Mouse (Mus musculus): ENCODE measurements around the gene Galnt17. TPM values are rescaled to one million over a fixed set of nuclear protein-coding genes. Genes with fewer than 3 reads are reported as not detected.

Galnt17 gene
- polyA plus RNA-seq, 1 experiment from 2014 or later: 1.2 TPM

DNA sequence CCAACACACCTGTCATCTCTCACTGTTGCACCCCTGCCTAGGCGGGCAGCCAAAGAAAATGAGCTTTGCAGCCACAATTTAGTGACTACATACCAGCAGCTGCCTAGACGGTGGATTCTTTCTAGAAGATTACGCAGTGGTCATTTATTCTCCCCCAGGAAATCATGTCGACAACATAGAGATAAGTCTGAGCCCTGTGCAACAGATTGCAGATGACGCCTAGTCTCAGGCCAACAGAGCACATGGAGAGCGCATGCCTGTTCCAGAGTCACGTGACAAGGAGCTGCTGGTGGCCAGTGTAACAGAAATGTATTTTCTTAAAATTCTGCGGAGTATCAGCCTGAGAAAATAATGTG lies 380.5 kb downstream of the Galnt17 start:
- Histone ChIP-seq H3K9me3 (replicated peaks) (no peaks in the 10 kb centered on the region), H3K27me3 (ENCODE audit: low read depth, poor library complexity, severe bottlenecking) (no peaks in the 10 kb centered on the region), H3K36me3 (no peaks in the 10 kb centered on the region), H3K27ac (replicated peaks) (no peak overlapping the region), H3K4me1 (peaks cover 9% of the 10 kb centered on the region; the same call in 1 of the 2 replicates), H3K4me3 (no peak overlapping the region)
- no peak for DNase-seq (ENCODE audit: low spot score)
- 96% methylated on average over 8 of the region's 8 CpGs for WGBS

DNA sequence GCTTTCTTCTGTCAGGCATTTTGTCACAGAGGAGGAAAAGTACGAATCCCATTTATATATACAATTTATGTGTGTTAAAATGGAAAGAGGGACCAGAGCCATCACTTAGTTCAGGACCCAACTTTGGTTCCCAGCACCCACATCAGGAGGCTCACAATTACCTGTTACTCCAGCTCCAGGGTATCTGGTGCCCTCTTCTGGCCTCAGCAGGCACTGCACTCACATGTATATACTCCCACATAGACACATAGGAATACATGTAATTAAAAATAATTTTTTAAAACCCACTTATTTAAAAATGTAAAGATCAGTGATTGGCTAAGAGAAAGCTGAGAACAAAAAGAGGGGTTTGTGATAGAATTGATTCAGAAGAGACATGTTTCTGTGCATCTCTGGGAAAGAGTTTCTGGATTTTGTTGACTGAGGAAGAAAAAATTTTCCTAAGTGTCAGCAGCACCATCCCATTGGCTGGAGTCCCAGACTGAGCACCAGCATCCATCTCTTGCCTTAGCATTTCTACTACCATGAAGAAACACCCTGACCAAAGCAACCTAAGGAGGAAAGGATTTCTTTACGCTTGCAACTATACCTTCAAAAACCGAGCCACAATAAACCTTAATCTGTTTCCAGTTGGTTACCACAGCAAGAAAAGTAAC lies 381.0 kb downstream of the Galnt17 start:
- no peak for DNase-seq (ENCODE audit: low spot score)
- WGBS: 93% methylated on average over 3 of the region's 3 CpGs
- no peaks in the 10 kb centered on the region for H3K27me3 ChIP-seq (ENCODE audit: low read depth, poor library complexity, severe bottlenecking)
- peaks cover 9% of the 10 kb centered on the region; the same call in 1 of the 2 replicates for H3K4me1 ChIP-seq
- no peaks in the 10 kb centered on the region for H3K36me3 ChIP-seq
- H3K9me3 ChIP-seq (replicated peaks): no peaks in the 10 kb centered on the region
- no peak overlapping the region for H3K27ac ChIP-seq (replicated peaks)
- H3K4me3 ChIP-seq: no peak overlapping the region

DNA sequence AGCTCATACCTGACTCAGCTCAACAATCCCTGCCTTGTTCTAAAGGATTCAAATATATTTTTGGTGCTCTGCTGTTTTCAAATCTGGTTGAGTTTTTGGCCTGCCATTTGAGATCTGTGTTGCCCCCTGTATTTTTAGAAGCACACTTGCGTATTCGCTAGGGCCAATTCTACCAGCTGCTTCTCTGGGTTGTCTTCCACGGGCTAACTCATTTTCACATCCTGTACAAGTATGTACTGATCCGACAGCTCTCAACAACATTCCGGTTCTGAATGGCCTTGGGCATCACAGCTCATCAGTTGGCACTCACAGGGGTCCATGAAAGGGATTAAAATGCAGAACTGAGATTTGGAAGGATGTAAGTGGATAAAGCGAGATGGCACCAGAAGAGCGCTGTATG lies 382.6 kb downstream of the Galnt17 start:
- no peak for DNase-seq (ENCODE audit: low spot score)
- 95% methylated on average over 7 of the region's 7 CpGs for WGBS
- Histone ChIP-seq H3K36me3 (no peaks in the 10 kb centered on the region), H3K27ac (replicated peaks) (no peak overlapping the region), H3K4me3 (no peak overlapping the region), H3K9me3 (replicated peaks) (no peaks in the 10 kb centered on the region), H3K27me3 (ENCODE audit: low read depth, poor library complexity, severe bottlenecking) (no peaks in the 10 kb centered on the region), H3K4me1 (peaks cover 9% of the 10 kb centered on the region; the same call in 1 of the 2 replicates)

DNA sequence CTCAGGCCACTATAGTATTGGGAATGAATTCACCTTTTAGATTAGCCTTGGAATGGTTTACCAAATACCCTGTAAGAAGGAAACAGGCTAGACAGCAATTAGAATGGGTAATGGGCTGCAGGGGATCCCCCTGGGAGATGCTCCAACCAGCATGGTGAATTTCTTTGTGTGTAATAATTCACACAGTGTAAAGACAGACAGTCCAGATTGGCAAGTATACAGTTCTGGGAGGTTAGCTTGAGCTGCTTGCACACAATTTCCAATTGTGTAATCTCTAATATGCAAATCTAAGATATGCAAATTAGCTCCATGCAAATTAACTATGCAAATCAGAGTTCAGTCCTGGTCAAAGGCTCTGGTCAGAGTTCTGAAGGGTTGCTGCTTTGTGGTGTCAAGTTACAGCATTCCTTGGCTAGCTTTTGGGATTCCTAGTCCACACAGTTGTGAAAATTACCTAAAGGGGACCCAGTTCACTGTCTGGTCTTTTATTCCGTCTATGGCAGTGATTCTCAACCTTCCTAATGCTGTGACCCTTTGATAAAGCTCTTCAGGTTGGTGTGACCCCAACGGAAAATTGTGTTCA lies 384.0 kb downstream of the Galnt17 start:
- peaks cover 9% of the 10 kb centered on the region; the same call in 1 of the 2 replicates for H3K4me1 ChIP-seq
- no peak for DNase-seq (ENCODE audit: low spot score)
- no peaks in the 10 kb centered on the region for H3K27me3 ChIP-seq (ENCODE audit: low read depth, poor library complexity, severe bottlenecking)
- 32% methylated on average over 2 of the region's 2 CpGs for WGBS
- no peaks in the 10 kb centered on the region for H3K9me3 ChIP-seq (replicated peaks)
- no peak overlapping the region for H3K27ac ChIP-seq (replicated peaks)
- no peak overlapping the region for H3K4me3 ChIP-seq
- no peaks in the 10 kb centered on the region for H3K36me3 ChIP-seq

DNA sequence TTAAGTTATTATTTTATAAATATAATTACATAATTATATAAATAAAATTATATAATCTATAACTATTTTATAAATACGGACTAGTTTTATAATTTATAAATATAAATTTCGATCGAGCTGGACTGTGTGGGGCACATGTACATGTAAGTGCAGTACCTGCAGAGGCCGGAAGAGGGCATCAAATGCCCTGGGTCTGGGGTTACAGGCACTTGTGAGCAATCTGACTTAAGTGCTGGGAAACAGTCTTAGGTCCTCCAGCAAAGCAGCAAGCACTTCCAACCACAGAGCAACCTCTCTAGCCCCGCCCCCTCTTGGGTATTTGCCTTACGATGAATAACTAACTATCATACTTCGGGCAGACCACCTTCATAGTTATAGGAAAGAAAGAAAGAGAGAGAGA lies 388.3 kb downstream of the Galnt17 start:
- no peak overlapping the region for H3K27ac ChIP-seq (replicated peaks)
- H3K4me1 ChIP-seq: peaks cover 9% of the 10 kb centered on the region; the same call in 1 of the 2 replicates
- no peaks in the 10 kb centered on the region for H3K27me3 ChIP-seq (ENCODE audit: low read depth, poor library complexity, severe bottlenecking)
- DNase-seq (ENCODE audit: low spot score): no peak
- 91% methylated on average over 7 of the region's 7 CpGs for WGBS
- no peaks in the 10 kb centered on the region for H3K9me3 ChIP-seq (replicated peaks)
- H3K4me3 ChIP-seq: no peak overlapping the region
- no peaks in the 10 kb centered on the region for H3K36me3 ChIP-seq

DNA sequence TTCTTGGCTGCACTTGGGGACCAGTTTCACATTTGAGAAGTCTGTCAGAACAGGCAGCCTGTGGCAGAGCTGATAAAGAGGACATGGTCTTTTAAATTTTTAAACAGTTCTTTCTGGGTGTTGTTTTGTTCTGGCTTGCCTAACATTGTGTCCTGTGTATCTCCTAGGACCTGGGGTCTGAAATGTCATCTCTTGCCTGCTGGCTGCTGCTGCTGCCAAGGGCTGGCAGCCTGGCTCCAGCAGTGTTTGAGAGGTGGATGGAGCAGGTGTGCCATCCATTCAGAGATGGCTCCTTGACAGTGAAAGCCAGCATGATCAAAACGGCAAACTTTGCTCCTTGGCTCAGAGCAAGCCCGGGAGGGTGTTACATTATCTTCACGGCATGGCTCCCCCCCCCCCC lies 393.7 kb downstream of the Galnt17 start:
- peaks cover 3% of the 10 kb centered on the region; the same call in 1 of the 2 replicates for H3K4me1 ChIP-seq
- no peaks in the 10 kb centered on the region for H3K9me3 ChIP-seq (replicated peaks)
- no peak overlapping the region for H3K4me3 ChIP-seq
- H3K36me3 ChIP-seq: no peaks in the 10 kb centered on the region
- DNase-seq (ENCODE audit: low spot score): no peak
- H3K27ac ChIP-seq (replicated peaks): no peak overlapping the region
- no peaks in the 10 kb centered on the region for H3K27me3 ChIP-seq (ENCODE audit: low read depth, poor library complexity, severe bottlenecking)
- 89% methylated on average over 3 of the region's 3 CpGs for WGBS

DNA sequence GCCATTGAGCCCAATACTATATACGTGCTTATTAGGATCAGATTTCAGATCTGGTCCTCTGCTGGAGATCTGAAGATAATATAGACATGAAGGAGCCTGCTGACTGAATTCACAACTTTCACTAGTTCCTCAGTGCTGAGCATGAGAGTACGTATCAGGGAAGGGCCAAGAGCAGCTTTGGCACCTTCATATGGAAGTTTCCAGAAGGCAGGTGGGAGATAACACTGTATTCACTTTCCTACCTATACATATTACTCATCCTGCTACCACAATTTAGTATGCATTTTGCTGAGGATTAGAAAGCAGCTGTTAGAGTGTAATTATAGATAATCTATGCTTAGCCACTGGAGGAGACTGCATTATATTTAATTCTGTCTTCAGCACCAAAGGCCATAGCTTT lies 396.7 kb downstream of the Galnt17 start:
- Histone ChIP-seq H3K4me1 (peaks cover 8% of the 10 kb centered on the region), H3K27ac (replicated peaks) (no peak overlapping the region), H3K27me3 (ENCODE audit: low read depth, poor library complexity, severe bottlenecking) (no peaks in the 10 kb centered on the region), H3K4me3 (no peak overlapping the region), H3K36me3 (no peaks in the 10 kb centered on the region), H3K9me3 (replicated peaks) (no peaks in the 10 kb centered on the region)
- WGBS: 78% methylated on average over 2 of the region's 2 CpGs
- no peak for DNase-seq (ENCODE audit: low spot score)

DNA sequence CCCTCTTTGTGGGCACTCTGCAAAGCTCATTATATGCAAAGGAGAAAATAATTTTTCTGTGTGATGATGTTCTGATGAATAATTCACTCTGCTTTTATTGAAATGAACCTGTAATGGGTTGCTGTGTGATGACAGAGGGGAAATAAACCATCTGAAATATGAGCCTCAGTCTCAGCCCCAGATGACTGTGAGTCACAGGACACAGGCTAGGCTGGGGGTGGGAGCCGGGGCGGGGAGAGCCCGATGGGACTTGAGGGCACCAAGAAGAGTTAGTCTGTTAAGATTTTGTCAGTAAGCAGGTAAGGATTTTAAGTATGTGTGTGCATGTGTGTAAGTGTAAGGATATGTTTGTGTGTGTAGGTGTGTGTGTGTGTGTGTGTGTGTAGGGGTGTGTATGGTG lies 406.6 kb downstream of the Galnt17 start:
- no peak overlapping the region for H3K27ac ChIP-seq (replicated peaks)
- WGBS: 87% methylated on average over 3 of the region's 3 CpGs
- no peaks in the 10 kb centered on the region for H3K27me3 ChIP-seq (ENCODE audit: low read depth, poor library complexity, severe bottlenecking)
- DNase-seq (ENCODE audit: low spot score): no peak
- no peak overlapping the region for H3K4me3 ChIP-seq
- peaks cover 5% of the 10 kb centered on the region; the same call in 1 of the 2 replicates for H3K4me1 ChIP-seq
- no peaks in the 10 kb centered on the region for H3K9me3 ChIP-seq (replicated peaks)
- no peaks in the 10 kb centered on the region for H3K36me3 ChIP-seq

DNA sequence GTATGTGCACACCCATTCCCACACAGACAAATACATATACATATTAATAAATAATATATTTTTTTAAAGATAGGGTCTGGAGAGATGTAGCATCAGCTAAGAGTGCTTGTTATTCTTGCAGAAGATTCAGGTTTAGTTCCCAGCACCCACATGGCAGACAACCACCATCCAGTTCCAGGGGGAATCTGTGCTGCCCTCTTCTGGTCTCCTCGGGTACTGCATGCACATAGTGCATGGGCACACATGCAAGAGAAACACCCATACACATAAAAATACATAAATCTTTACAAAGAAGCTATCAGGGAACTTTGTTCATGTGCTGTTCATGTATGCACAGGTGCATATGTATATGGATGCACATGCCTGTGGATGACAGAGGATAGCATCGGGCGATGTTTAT lies 412.3 kb downstream of the Galnt17 start:
- Histone ChIP-seq H3K36me3 (no peaks in the 10 kb centered on the region), H3K27me3 (ENCODE audit: low read depth, poor library complexity, severe bottlenecking) (no peaks in the 10 kb centered on the region), H3K27ac (replicated peaks) (no peak overlapping the region), H3K4me3 (no peak overlapping the region), H3K9me3 (replicated peaks) (0 out of 2 replicates have a peak, but pooled peaks cover 5% of the 10 kb centered on the region), H3K4me1 (peaks cover 5% of the 10 kb centered on the region; the same call in 1 of the 2 replicates)
- DNase-seq (ENCODE audit: low spot score): no peak
- 95% methylated on average over 3 of the region's 3 CpGs for WGBS

DNA sequence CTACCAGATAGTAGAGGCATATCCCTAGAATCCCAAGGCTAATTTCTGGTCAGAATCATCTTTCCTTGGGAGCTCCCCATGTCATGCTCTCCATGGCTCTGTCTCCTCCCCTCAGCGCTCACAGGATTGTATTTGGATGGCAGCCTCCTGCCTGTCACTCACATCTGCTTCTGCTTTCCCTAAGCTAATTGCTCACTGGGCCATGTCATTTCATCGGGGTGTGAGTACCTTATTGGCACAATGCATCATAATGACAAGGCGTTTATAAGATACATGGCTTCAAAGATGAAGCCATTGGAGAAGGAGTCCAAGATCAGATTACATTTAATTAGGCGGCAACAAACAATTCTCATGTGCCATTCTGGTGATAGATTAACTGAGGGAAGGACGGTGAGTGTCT lies 416.6 kb downstream of the Galnt17 start:
- Histone ChIP-seq H3K4me1 (no peaks in the 10 kb centered on the region), H3K9me3 (replicated peaks) (0 out of 2 replicates have a peak, but pooled peaks cover 5% of the 10 kb centered on the region), H3K27ac (replicated peaks) (no peak overlapping the region), H3K4me3 (no peak overlapping the region), H3K27me3 (ENCODE audit: low read depth, poor library complexity, severe bottlenecking) (no peaks in the 10 kb centered on the region), H3K36me3 (no peaks in the 10 kb centered on the region)
- 83% methylated on average over 5 of the region's 5 CpGs for WGBS
- DNase-seq (ENCODE audit: low spot score): no peak

DNA sequence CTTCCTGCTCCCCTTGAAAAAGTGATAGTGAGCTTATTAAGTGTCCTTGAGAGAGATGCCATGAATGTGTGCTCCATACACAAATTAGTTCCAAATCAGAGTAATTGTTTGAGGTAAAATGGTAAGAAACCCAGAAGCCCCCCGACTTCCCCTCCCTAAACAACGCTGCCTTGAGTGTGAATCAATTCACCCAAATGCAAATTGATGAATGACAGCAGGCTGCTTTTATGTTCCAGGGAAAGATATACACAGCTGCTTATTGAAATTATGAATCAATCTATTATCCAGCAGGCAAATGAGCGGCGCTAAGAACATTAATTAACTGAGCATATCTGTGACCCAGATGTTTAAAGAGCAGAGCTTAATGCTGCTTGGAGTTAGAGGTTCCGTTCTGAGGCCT lies 428.0 kb downstream of the Galnt17 start:
- 91% methylated on average over 5 of the region's 5 CpGs for WGBS
- H3K36me3 ChIP-seq: no peaks in the 10 kb centered on the region
- no peaks in the 10 kb centered on the region for H3K27me3 ChIP-seq (ENCODE audit: low read depth, poor library complexity, severe bottlenecking)
- H3K4me3 ChIP-seq: no peak overlapping the region
- no peak overlapping the region for H3K27ac ChIP-seq (replicated peaks)
- DNase-seq (ENCODE audit: low spot score): no peak
- H3K4me1 ChIP-seq: no peaks in the 10 kb centered on the region
- 0 out of 2 replicates have a peak, but pooled peaks cover 9% of the 10 kb centered on the region for H3K9me3 ChIP-seq (replicated peaks)

DNA sequence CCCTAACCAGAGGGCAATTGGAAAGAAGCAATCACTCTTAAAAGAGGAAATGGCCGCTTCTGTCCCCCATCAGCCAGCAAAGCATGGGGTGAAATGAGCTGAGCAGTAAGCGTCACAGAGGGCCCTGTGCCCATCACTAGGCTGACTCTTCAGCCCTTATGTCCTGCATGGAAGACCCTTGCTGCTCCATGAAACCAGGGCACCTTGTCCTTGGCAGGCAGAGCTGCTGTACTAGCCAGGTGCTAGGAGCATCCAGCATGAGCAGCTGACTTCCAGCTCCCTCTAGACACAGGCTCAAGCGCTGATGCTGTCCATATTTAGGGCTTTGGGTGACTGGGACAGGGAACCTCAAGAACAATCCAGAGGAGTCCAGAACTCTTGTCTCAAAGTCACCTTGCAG lies 432.9 kb downstream of the Galnt17 start:
- H3K9me3 ChIP-seq (replicated peaks): 0 out of 2 replicates have a peak, but pooled peaks cover 3% of the 10 kb centered on the region
- WGBS: 86% methylated on average over 3 of the region's 3 CpGs
- no peak overlapping the region for H3K4me3 ChIP-seq
- no peak overlapping the region for H3K27ac ChIP-seq (replicated peaks)
- no peaks in the 10 kb centered on the region for H3K36me3 ChIP-seq
- no peak for DNase-seq (ENCODE audit: low spot score)
- no peaks in the 10 kb centered on the region for H3K27me3 ChIP-seq (ENCODE audit: low read depth, poor library complexity, severe bottlenecking)
- no peaks in the 10 kb centered on the region for H3K4me1 ChIP-seq

DNA sequence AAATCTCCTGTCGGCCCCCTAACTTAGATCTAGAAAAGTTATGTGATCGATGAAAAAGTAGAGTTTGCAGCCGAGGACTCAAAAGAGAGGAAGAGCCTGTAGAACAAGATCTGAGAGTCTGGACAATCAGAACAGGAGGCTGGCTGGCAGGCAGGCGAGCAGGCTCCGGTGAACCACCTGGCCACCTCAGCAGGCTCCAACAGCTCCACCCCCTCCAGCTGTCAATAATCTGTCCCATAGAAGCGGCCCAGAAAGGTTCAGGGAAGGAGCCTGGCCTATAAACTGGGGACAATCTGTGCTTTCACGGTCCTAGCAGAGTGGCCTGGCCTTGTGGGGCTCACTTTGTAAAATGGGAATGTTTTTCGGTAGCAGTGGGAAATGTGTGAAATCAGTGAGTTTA lies 437.2 kb downstream of the Galnt17 start:
- no peak overlapping the region for H3K4me3 ChIP-seq
- H3K36me3 ChIP-seq: no peaks in the 10 kb centered on the region
- H3K9me3 ChIP-seq (replicated peaks): no peaks in the 10 kb centered on the region
- H3K4me1 ChIP-seq: no peaks in the 10 kb centered on the region
- 68% methylated on average over 8 of the region's 8 CpGs for WGBS
- no peak for DNase-seq (ENCODE audit: low spot score)
- H3K27me3 ChIP-seq (ENCODE audit: low read depth, poor library complexity, severe bottlenecking): no peaks in the 10 kb centered on the region
- H3K27ac ChIP-seq (replicated peaks): no peak overlapping the region

Measured in midbrain, embryonic 10.5 days (tissue).